Mouse (Mus musculus): ENCODE measurements around the gene Eif4e3. TPM values are rescaled to one million over a fixed set of nuclear protein-coding genes. Genes with fewer than 3 reads are reported as not detected.

Eif4e3 gene
- total and polyA plus RNA-seq, 3 experiments = 9.8 to 16.3 (median 11.8) TPM

DNA sequence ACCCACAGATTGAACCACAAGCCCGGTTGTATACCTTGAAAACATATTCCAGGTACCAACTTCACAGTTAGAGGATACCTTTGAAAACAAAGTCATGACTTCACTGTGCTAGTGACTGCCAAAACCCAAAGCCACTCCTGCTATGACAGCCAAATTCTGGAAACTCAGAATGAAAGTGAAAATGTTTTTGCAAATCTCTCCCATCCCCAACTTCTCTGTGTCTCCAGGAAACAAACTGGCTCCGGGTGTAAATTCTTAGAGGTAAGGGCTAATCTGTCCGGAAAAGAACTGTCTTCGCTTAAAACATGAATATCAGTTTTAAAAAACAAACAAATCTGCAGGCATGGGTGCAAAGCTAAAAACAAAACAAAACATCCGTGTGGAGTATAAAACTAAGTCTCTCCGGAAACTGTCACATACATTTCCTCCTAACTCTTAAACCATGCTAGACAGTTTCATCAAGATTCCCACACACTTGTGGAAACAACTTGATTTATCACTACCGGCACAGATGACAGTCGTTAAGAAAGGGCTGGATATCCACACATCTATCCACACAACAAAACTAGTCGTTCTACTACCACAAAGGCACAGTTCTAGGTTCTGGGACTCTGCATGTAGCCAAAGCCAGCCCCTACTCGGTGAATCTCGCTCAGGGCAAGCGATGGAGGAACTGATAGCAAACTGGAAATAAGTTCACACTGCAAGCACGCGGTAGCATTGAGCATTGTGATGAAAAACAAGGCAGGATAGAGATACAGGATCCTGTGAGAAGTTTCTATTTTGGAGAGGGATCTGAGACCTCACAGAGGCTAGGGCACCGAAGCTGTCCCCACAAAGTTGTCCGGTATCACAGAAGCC, 884 bp downstream of the Eif4e3 start:
- Histone ChIP-seq H3K27ac (ENCODE audit: insufficient read depth, low read depth) (peak overlapping the region; percentile 55), H3K36me3 (replicated peaks in 1 of 2; ENCODE audit: control insufficient read depth in 1 of 2, insufficient read depth in 1 of 2, low read length in 1 of 2) (peaks cover 0 to 16% of the 10 kb centered on the region in 2 experiments), H3K9me3 (replicated peaks; ENCODE audit: low read length) (no peaks in the 10 kb centered on the region), H3K27me3 (replicated peaks) (peaks cover 5% of the 10 kb centered on the region), H3K9ac (ENCODE audit: insufficient read depth, low read depth) (peak overlapping the region; percentile 46), H3K4me1 (ENCODE audit: control insufficient read depth in 1 of 2, insufficient read depth in 2 of 2) (peaks cover 24 to 37% of the 10 kb centered on the region in 2 experiments), H3K4me3 (replicated peaks in 1 of 3; ENCODE audit: low read depth in 2 of 3, low read length in 2 of 3, poor library complexity in 1 of 3) (peak overlapping the region; percentile 81 to 93 (median 84)), H3K4me2 (ENCODE audit: insufficient read depth, low read depth, poor library complexity, severe bottlenecking) (peak overlapping the region; percentile 48), H3K79me2 (replicated peaks; ENCODE audit: control insufficient read depth, extremely low read depth, insufficient read depth, poor library complexity, severe bottlenecking) (peaks cover 10% of the 10 kb centered on the region; the same call in 1 of the 2 replicates)
- peak; percentile 71 for DNase-seq (ENCODE audit: extremely low read depth)
- in situ Hi-C loops (cut with MboI; ENCODE audit: low pct_ligation_motif_present, low pct_unique_long_range_greater_than_20kb, low sequenced_read_pairs) (loop anchor here (25.0 kb wide), 1 partner anchor 122 kb away; no protein-coding TSS in a partner anchor), dilution Hi-C loops (cut with MboI; ENCODE audit: extremely low pct_ligation_motif_present, extremely low pct_unique_long_range_greater_than_20kb, low sequenced_read_pairs) (no loop called here)
- peak; percentile 50; the same call in 1 of the 2 replicates for TF ChIP-seq TCF12 (IDR thresholded peaks at IDR 0.05; ENCODE audit: low read depth, low read length)
- no peak for TF ChIP-seq USF1 (IDR thresholded peaks at IDR 0.05; ENCODE audit: low read depth, low read length)
- no peak for TF ChIP-seq SMC3 (IDR thresholded peaks at IDR 0.05; ENCODE audit: low read depth, low read length)
- peak; percentile 92 for TF ChIP-seq JUND (conservative IDR thresholded peaks at IDR 0.05; ENCODE audit: low read depth, low read length)
- 0 out of 2 replicates have a peak, but pooled peaks have one; percentile 58 for TF ChIP-seq E2F4 (IDR thresholded peaks at IDR 0.05; ENCODE audit: insufficient replicate concordance, low read depth, low read length)
- 0 out of 2 replicates have a peak, but pooled peaks have one; percentile 77 for TF ChIP-seq CHD1 (IDR thresholded peaks at IDR 0.05; ENCODE audit: low read depth, low read length)
- TF ChIP-seq TBP (conservative IDR thresholded peaks at IDR 0.05; ENCODE audit: low read depth, low read length) = no peak
- 0 out of 2 replicates have a peak, but pooled peaks have one; percentile 24 for TF ChIP-seq NRF1 (IDR thresholded peaks at IDR 0.05; ENCODE audit: low read depth, low read length)
- 0 out of 2 replicates have a peak, but pooled peaks have one; percentile 37 for TF ChIP-seq ZMIZ1 (IDR thresholded peaks at IDR 0.05; ENCODE audit: low read depth, low read length)
- TF ChIP-seq MAFK (IDR thresholded peaks at IDR 0.05; ENCODE audit: insufficient replicate concordance, low read length) = peak; percentile 69
- TF ChIP-seq IRF4 (IDR thresholded peaks at IDR 0.05; ENCODE audit: low read depth, low read length) = peak; percentile 97
- TF ChIP-seq CTCF (conservative IDR thresholded peaks at IDR 0.05 in 1 of 2, IDR thresholded peaks at IDR 0.05 in 1 of 2; ENCODE audit: low read depth in 2 of 2, low read length in 2 of 2) = no peak
- peak; percentile 13; the same call in 1 of the 2 replicates for TF ChIP-seq MAX (IDR thresholded peaks at IDR 0.05; ENCODE audit: low read length)
- peak; percentile 68 for TF ChIP-seq BHLHE40 (IDR thresholded peaks at IDR 0.05; ENCODE audit: low read depth, low read length)
- peak; percentile 42; the same call in 1 of the 2 replicates for TF ChIP-seq ELF1 (IDR thresholded peaks at IDR 0.05; ENCODE audit: low read depth, low read length)
- TF ChIP-seq SIN3A (IDR thresholded peaks at IDR 0.05; ENCODE audit: low read length) = peak; percentile 94
- peak; percentile 38; the same call in 1 of the 2 replicates for TF ChIP-seq NELFE (IDR thresholded peaks at IDR 0.05; ENCODE audit: low read depth, low read length)
- TF ChIP-seq USF2 (conservative IDR thresholded peaks at IDR 0.05; ENCODE audit: low read depth, low read length) = no peak
- peak; percentile 69 for TF ChIP-seq CHD2 (IDR thresholded peaks at IDR 0.05; ENCODE audit: low read length)
- TF ChIP-seq ZKSCAN1 (IDR thresholded peaks at IDR 0.05; ENCODE audit: borderline replicate concordance, low read depth, low read length) = no peak
- peak; percentile 89 for TF ChIP-seq RCOR1 (conservative IDR thresholded peaks at IDR 0.05; ENCODE audit: low read depth, low read length)
- TF ChIP-seq RAD21 (IDR thresholded peaks at IDR 0.05; ENCODE audit: low read depth, low read length) = no peak
- no peak for TF ChIP-seq PAX5 (IDR thresholded peaks at IDR 0.05; ENCODE audit: low read length)
- TF ChIP-seq ZNF384 (IDR thresholded peaks at IDR 0.05; ENCODE audit: low read depth, low read length) = no peak
- peak; percentile 91 for TF ChIP-seq ETS1 (conservative IDR thresholded peaks at IDR 0.05; ENCODE audit: low read depth, low read length)
- peak; percentile 93 for TF ChIP-seq EP300 (IDR thresholded peaks at IDR 0.05; ENCODE audit: low read length)
- no peak for TF ChIP-seq GABPA (IDR thresholded peaks at IDR 0.05; ENCODE audit: insufficient replicate concordance, low read depth, low read length)
- no peak for TF ChIP-seq POLR2AphosphoS2 (IDR thresholded peaks at IDR 0.05; ENCODE audit: low read depth, low read length)
- TF ChIP-seq KAT2A (IDR thresholded peaks at IDR 0.05; ENCODE audit: insufficient replicate concordance, low read length) = 0 out of 2 replicates have a peak, but pooled peaks have one; percentile 29
- peak; percentile 41 for TF ChIP-seq MXI1 (IDR thresholded peaks at IDR 0.05; ENCODE audit: low read depth, low read length)
- TF ChIP-seq MEF2A (IDR thresholded peaks at IDR 0.05; ENCODE audit: borderline replicate concordance, low read depth, low read length) = peak; percentile 66; the same call in 1 of the 2 replicates
- peak; percentile 77; the same call in 1 of the 2 replicates for TF ChIP-seq MAZ (IDR thresholded peaks at IDR 0.05; ENCODE audit: low read depth, low read length)
- peak; percentile 32 for TF ChIP-seq HCFC1 (IDR thresholded peaks at IDR 0.05; ENCODE audit: low read depth, low read length)
- TF ChIP-seq MYC (IDR thresholded peaks at IDR 0.05; ENCODE audit: low read depth, low read length) = peak; percentile 33; the same call in 1 of the 2 replicates
- no peak for TF ChIP-seq POLR2A (IDR thresholded peaks at IDR 0.05; ENCODE audit: low read depth, low read length)
- TF ChIP-seq UBTF (IDR thresholded peaks at IDR 0.05; ENCODE audit: low read depth, low read length) = no peak
- peak; percentile 91 for TF ChIP-seq JUN (IDR thresholded peaks at IDR 0.05; ENCODE audit: insufficient read depth, low read depth, low read length)
